Mouse (Mus musculus) CD4-positive naive resting alpha-beta T cell, adult 57 days (primary cell): Measurements from ENCODE around the gene Mmd. TPM values are rescaled to one million over a fixed set of nuclear protein-coding genes. Genes with fewer than 3 reads are reported as not detected.

Experiments
- total RNA-seq: library from RNA; stranded (reverse); gene quantifications from one replicate; pipeline ENCODE4 v1.2.4, GENCODE M21; 2023

The Mmd gene
- 22.7 TPM for total RNA-seq

DNA sequence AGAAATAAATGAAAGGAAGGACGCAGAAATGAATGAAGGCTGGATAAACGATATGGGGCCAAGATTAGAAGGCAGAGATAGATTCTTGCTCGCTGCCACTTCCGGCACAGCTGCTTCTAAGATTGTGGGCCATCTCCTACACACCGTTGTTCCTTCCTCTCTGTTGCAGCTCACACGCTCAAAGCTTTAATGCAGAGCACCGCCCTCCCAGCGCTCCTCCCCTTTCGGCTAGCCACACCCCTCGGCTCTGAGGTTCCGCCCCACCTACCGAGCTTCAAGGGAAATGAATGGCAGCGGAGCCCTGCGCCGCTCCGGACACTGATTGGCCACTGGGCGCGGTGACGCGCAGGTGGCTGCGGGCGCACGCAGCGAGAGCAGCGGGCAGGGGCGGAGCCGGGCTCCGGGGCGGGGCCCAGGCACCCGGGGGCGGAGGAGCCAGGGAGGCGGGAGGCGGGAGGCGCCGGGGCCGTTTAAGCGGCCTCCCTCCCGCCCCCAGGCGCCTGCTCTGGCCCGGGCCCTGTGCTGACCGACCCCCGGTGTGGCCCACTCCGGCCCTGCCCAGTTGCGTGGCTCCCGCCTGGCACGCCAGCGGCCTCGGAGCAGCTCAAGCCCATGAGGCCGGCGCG, at the start of gene Mmd:
Gene Mmd, plus strand, starts transcription at position 432 of the 626 bp plus-strand sequence.

Other genes starting within 250 kb of the Mmd start
- gene Pctp, start 246.6 kb upstream of the Mmd start, total RNA-seq = 3.2 TPM
- gene Tmem100, start 219.1 kb upstream of the Mmd start, total RNA-seq = not detected
- 2.5 TPM for gene Gm45716, start 61.8 kb upstream of the Mmd start, total RNA-seq
- gene Hlf, start 141.4 kb downstream of the Mmd start, total RNA-seq = 0.30 TPM